Comparison of ENCODE assay signal across 20 mouse cellular contexts in the genomic region with DNA sequence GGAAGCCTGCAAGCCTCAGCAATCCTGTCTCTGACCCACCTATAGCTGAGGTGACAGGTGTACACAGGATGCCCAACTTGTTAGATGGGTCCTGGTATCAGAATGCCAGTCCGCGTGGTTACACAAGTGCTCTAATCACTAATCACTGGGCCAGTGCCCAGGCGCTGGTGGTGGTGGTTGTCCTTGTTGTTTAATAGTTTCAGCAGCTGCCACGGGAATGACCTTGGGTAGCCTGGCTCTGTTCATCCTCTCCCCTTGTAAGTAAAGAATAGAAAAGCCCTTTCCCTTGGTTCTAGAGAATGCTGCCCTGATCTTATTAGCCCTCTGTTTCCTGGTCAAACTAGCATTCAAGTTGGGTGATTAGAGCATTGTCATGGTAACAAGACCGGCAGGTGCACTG. TPM values are rescaled to one million over a fixed set of nuclear protein-coding genes. Genes with fewer than 3 reads are reported as not detected.
DNase-seq lines count a peak whose midpoint lies in the region; TF ChIP-seq lines count a peak whose summit lies in the region.
"Had no signal": no experiment of that assay in that cellular context is flagged by ENCODE, and none has a peak within 500 bp of the region (broad histone marks: within the 10 kb centered on the region; RNA-seq: fewer than 3 reads in every experiment).

No protein-coding gene starts in this region.

- TF ChIP-seq POLR2A in kidney, adult 2 months (IDR thresholded peaks at IDR 0.05; ENCODE audit: low read depth, low read length), result no peak

- H3K4me1 ChIP-seq in kidney, adult 2 months (ENCODE audit: control insufficient read depth, insufficient read depth, low read length), result no peaks in the 10 kb centered on the region
- H3K4me1 ChIP-seq: limb, embryonic 12.5 days; midbrain, embryonic 13.5 days had no signal

- no peak overlapping the region for H3K4me3 ChIP-seq in kidney, adult 2 months (ENCODE audit: insufficient read depth, low read depth, low read length)
- H3K4me3 ChIP-seq: erythroblast, embryonic 14.5 days; limb, embryonic 12.5 days; midbrain, embryonic 13.5 days had no signal

- no peak overlapping the region for H3K27ac ChIP-seq in kidney, adult 2 months (ENCODE audit: insufficient read depth, low read depth, low read length)
- H3K27ac ChIP-seq: hindbrain, postnatal 0 days; limb, embryonic 12.5 days; midbrain, embryonic 13.5 days had no signal

- peak; percentile 41 for DNase-seq in kidney, adult 2 months
- DNase-seq in kidney, postnatal 10 days, result no peak
- peak; percentile 67 for DNase-seq in adrenal gland, adult 8-10 months
- DNase-seq in adrenal gland, postnatal 36 days, result peak; percentile 71 to 80
- DNase-seq in heart, postnatal 14 days, result peak; percentile 48 to 62
- DNase-seq in testis, postnatal 14 days (ENCODE audit: low spot score), result no peak
- no peak for DNase-seq in frontal cortex, postnatal 36 days (ENCODE audit: low spot score in 2 of 2)
- DNase-seq: cerebellum, adult 2 months; embryo, embryonic 11 days; forebrain, postnatal 0 days; liver, postnatal 0 days; lung, postnatal 36 days; spleen, adult 18-20 months had no signal

- no peak for TF ChIP-seq CTCF in kidney, adult 2 months (conservative IDR thresholded peaks at IDR 0.05; ENCODE audit: insufficient read depth, insufficient read length, low read depth, low read length)

- intact Hi-C loops in heart, postnatal 14 days (cut with DNase I), result no loop called here

- no peaks in the 10 kb centered on the region for H3K27me3 ChIP-seq in kidney, adult 2 months (replicated peaks; ENCODE audit: control insufficient read depth, insufficient read depth, low read length)
- H3K27me3 ChIP-seq: limb, embryonic 12.5 days; midbrain, embryonic 13.5 days had no signal

- WGBS in kidney, adult 2 months, result 62% methylated on average over 5 of the region's 5 CpGs

- H3K36me3 ChIP-seq in kidney, adult 2 months (ENCODE audit: control insufficient read depth, insufficient read depth, low read length), result no peaks in the 10 kb centered on the region; the same call in 1 of the 2 replicates

RNA-seq across cellular contexts. Expression of gene Usb1, which starts 9.6 kb away (rescaled TPM):
- polyA plus RNA-seq in kidney, adult 2 months (2012; rRNA removed), result 27.7 and 29.8 TPM in 2 replicates
- total RNA-seq in adrenal gland, adult 8-10 months (2022), result 10 to 100 TPM; 16.7 to 24.1 (median 20.2) TPM
- total RNA-seq in adrenal gland, postnatal 36 days (2021), result 10 to 100 TPM; 18.4 to 18.8 TPM
- 10 to 100 TPM; 18.6 TPM for total RNA-seq in heart, postnatal 14 days (2021)

RNA-seq across cellular contexts. Expression of gene Zfp319, which starts 10.0 kb away (rescaled TPM):
- 6.2 and 6.5 TPM in 2 replicates for polyA plus RNA-seq in kidney, adult 2 months (2012; rRNA removed)
- 10 to 100 TPM; 10.6 to 15.1 (median 12.7) TPM for total RNA-seq in adrenal gland, adult 8-10 months (2022)
- 10 to 100 TPM in 1 of 2 experiments, 1 to 10 TPM in 1; 9.2 to 10.8 TPM for total RNA-seq in adrenal gland, postnatal 36 days (2021)
- 10 to 100 TPM; 11.6 to 11.9 TPM for total RNA-seq in heart, postnatal 14 days (2021)

RNA-seq across cellular contexts. Expression of gene Mmp15, which starts 10.3 kb away (rescaled TPM):
- polyA plus RNA-seq in kidney, adult 2 months (2012; rRNA removed), result 5.3 and 5.6 TPM in 2 replicates
- 1 to 10 TPM; 3.8 to 7.0 (median 4.5) TPM for total RNA-seq in adrenal gland, adult 8-10 months (2022)
- total RNA-seq in adrenal gland, postnatal 36 days (2021), result 10 to 100 TPM in 1 of 2 experiments, 1 to 10 TPM in 1; 6.3 to 10.4 TPM
- 10 to 100 TPM; 90.2 to 99.0 TPM for total RNA-seq in heart, postnatal 14 days (2021)

RNA-seq across cellular contexts. Expression of gene Tepp, which starts 31.4 kb away (rescaled TPM):
- polyA plus RNA-seq in kidney, adult 2 months (2012; rRNA removed), result 0.22 and 0.41 TPM in 2 replicates
- 1 to 10 TPM; 1.5 to 1.7 (median 1.6) TPM for total RNA-seq in adrenal gland, adult 8-10 months (2022)
- under 1 TPM in 1 of 2 experiments, not detected in 1; 0.82 TPM for total RNA-seq in adrenal gland, postnatal 36 days (2021)
- total RNA-seq in heart, postnatal 14 days (2021), result under 1 TPM in 1 of 2 experiments, not detected in 1; 0.37 TPM
- total RNA-seq: G1E; gastrocnemius, postnatal 4 days; hindbrain, postnatal 0 days; left cerebral cortex, adult 18-20 months had no signal
- polyA plus RNA-seq: erythroblast, embryonic 14.5 days; G1E; liver, postnatal 0 days had no signal

RNA-seq across cellular contexts. Expression of gene Cngb1, which starts 35.3 kb away (rescaled TPM):
- polyA plus RNA-seq in kidney, adult 2 months (2012; rRNA removed), result 0.38 and 1.1 TPM in 2 replicates
- total RNA-seq in adrenal gland, adult 8-10 months (2022), result 1 to 10 TPM in 2 of 4 experiments, under 1 TPM in 2; 0.70 to 1.1 (median 0.95) TPM
- total RNA-seq in adrenal gland, postnatal 36 days (2021), result under 1 TPM; 0.23 to 0.86 TPM
- total RNA-seq in heart, postnatal 14 days (2021), result 1 to 10 TPM; 1.3 to 1.7 TPM
- polyA plus RNA-seq: erythroblast, embryonic 14.5 days; G1E had no signal

Comparison
In these comparisons a context has a peak if more than half of its experiments do, and no peak if none do; other contexts are left out.
1. DNase-seq: peak in kidney, adult 2 months (single experiment), adrenal gland, adult 8-10 months (single experiment), adrenal gland, postnatal 36 days (2 of 2) and heart, postnatal 14 days (2 of 2); none in kidney, postnatal 10 days (single experiment), testis, postnatal 14 days (single experiment) and frontal cortex, postnatal 36 days (0 of 2).
2. RNA of gene Mmp15, which starts 10.3 kb away (total RNA-seq): 90.2 to 99.0 TPM in heart, postnatal 14 days; 6.3 to 10.4 TPM in adrenal gland, postnatal 36 days and 3.8 to 7.0 TPM in adrenal gland, adult 8-10 months; every median in the first group is over 4 times any median in the second.